Mouse (Mus musculus) megakaryocyte progenitor cell, adult 5-6 weeks (primary cell): Measurements from ENCODE around the gene Tnni3k. TPM values are rescaled to one million over a fixed set of nuclear protein-coding genes. Genes with fewer than 3 reads are reported as not detected.

Experiments
- ATAC-seq: replicated peaks from 2 replicates; pipeline ENCODE4 v1.8.0; 2016; ENCODE audit warnings: mild to moderate bottlenecking, moderate TSS enrichment, inconsistent platforms; ENCODE audit not compliant: poor library complexity
- total RNA-seq, 2 experiments: library from RNA; stranded (forward) in 1 of 2; stranded (reverse) in 1 of 2; fragments of 157-497, 149-512 nt in 1 of 2; fragments of 200-1000 nt in 1 of 2; gene quantifications; 2 replicates each; pipeline versions ENCODE4 v1.2.3 to v1.2.4; 2015 to 2017

The Tnni3k gene
- total RNA-seq, 2 experiments from 2014 or later = not detected

DNA sequence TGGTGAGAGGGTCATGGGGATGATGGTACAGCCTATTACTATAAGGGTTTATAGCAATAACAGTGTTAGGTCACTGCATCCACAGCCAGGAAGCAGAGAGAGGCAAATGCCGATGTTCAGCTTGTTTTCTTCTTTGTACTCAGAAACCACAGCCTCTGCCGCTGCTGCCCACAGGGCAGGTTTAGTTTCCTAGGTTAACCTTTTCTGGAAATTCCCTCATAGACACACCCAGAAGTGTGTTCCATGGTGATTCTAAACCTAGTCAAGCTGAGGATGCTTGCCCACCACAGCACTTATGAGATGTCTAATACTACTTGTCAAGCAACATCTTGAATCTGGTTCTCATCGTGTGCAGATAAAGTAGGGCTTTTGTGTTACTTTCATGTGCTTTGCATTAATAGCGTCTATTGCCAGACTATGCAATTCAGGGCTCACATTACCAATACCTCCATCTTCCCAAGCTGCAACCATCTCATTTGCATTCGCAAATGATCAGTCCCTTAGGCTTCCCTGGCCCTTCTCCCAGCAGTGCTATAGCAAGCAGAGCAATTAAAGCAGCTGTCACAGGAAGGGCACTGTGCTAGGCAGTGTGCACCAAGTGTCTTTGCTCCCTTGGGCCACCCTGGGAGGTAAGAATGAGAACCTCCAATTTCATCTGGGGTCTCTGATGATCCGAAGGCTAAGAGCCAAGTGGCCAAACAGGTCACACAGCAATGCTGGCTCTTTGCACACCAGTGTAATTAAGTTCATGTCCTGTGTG, 276.2 kb downstream of the Tnni3k start:
- ATAC-seq = no peak

DNA sequence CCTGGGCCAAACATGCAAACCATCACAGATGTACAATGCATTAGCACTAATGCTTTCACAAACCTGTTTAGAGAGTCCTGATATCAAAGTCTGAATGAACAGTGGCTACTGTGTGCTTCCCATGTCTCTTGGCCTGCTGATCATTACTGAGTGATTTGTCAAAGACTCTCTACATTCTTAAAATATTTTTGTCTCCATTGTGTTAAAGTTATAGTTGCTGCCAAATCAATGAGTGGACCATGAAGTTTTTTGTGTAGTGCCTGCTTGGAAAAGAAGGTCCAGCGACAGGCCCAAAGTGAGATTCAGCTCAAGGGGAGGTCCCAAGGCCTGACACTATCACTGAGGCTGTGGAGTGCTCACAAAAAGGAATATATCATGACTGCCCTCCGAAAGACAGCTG, 283.6 kb downstream of the Tnni3k start:
- ATAC-seq = no peak

DNA sequence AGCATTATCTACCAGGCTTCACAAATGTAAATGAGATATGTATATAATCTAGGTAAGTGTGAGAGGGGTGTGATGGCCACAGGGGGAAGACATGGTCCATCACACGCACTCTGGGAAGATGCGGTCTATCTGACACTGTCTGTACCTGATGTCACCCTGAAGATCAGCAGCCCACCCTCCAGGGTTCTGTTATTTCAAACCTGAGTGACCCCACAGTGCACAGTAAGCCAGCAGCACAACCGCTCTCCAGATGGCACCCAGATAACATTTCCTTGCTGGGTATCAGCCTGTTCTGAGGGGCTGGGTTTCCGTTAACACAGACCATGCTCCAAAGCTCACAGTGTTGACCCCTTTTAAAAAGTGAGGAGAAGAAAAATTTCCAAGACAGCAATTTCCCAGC, 288.9 kb downstream of the Tnni3k start:
- ATAC-seq = no peak

DNA sequence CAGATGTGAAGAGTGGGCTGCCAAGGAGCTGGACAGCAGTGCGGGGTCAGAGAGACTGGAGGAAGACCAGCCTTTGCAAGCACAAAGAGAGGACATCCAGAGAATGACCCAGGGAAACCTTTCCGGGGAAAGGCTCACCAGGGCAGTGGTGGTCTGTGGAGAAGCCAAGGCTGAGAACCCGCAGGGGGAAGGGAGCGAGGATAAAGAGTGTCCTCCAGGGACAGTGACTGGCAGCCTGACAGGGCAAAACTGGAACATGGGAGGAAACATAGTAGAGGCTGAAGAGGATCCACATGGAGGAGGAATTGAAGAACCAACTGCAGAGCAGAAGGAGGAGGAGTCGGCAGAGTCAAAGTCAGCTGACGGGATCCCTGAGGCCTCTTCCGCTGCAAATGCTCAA, 291.1 kb downstream of the Tnni3k start:
- ATAC-seq = no peak

DNA sequence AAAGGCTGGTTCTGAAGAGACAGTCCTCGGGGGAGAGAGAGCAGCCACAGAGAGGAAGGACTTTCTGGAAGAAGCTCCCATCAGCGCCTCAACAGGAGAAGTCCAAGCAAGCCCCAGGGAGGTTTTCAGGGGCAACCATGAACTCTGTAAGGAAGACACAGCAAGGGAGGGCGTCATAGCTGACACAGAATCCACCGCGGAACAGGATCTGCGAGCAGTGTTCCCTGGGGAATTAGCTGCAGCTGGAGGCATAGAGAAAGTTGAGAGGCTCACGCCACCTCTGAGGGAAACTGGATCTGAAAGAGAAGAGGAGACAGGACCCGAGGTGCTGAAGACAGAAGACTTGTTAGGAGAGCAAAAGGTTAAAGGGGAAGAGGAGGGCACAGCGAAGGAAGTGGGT, 291.8 kb downstream of the Tnni3k start:
- no peak for ATAC-seq

DNA sequence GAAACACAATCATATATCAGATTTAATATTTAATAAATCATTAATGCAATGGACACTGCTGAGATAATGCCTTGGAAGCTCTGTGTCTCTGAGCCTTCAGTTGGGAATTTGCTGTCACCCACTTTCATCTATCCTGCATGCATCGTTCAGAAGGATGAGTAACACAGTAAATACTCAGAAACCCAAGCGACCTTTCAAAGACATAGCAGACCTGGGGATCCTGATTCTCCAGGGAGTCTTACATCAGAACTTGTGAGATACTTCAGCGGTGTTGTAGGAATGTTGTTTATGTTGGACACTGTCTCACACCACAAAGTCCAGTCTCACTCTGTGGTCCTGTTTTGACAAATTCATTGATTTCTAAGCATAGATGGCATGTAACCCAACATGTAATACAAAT, 294.1 kb downstream of the Tnni3k start:
- no peak for ATAC-seq

DNA sequence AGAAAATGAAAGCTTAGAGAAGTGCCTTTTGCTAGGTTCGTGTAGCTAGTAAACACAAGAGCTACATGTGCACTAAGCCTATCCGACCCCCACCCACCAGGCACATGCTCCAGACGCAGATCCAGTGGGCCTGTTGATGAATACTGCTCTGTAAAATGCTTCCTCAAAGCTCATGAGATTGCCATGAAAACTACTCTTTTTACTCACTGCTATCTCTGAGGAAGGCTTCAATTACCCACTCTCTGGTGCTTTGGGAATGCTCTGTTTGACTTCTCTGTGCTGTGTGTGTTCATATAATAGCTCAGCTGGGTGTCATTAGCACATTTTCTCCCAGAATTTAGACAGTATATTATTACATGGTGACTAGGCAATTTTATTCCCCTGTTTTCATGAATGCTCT, 297.1 kb downstream of the Tnni3k start:
- no peak for ATAC-seq

DNA sequence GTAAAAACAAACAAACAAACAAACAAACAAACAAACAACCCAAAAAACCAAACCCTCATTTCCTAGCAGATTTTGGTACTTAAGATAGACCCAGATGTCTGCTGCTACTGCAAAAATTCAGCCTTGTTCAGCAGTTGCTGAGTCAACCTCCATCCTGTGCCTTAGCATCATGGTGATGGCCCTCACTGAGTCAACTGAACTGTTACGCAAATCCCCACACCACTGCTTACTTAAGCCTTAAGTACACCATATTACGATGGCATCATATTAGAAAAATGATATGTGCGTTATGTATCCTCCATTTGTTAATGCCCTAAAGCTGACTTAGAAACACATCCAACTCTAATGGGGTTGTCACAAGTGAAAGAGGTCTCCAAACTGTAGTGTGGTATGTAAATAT, 300.0 kb downstream of the Tnni3k start:
- ATAC-seq = no peak

DNA sequence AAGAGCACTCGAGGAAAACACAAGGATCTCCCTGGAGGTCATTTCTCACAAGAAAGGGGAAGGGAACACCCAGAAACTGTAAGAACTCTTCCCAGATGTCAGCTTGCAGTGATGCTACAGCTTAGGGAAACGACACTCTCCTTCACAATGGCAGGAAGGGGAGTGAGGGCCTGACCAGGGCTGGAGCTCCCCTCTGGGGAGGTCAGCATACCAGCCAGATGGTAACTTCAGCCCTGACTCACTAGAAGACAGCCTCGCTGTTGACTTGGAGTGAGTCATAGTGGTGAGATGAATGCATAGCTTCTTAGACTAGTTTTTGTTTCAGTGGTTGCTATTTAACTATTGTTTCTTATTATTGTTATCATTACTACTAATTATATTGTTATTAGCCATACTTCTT, 300.7 kb downstream of the Tnni3k start:
- no peak for ATAC-seq

DNA sequence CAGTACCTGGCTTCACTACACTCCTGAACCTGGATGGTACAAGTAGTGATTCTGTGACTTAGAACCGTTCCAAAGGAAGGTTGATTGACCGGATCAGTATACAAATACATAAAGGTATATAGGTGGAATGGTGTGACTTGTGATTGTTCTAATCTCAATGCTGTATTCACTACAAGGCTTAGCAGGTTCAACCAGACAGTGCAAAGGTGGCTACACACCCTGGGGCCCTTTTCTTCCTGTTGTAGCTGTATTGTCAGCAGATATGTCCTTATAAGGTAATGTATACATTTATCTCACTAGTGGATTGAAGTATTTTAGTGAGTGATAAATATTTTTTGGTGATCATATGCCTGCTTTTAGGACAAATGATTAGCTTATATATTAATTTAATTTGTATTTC, 310.9 kb downstream of the Tnni3k start:
- ATAC-seq = no peak

DNA sequence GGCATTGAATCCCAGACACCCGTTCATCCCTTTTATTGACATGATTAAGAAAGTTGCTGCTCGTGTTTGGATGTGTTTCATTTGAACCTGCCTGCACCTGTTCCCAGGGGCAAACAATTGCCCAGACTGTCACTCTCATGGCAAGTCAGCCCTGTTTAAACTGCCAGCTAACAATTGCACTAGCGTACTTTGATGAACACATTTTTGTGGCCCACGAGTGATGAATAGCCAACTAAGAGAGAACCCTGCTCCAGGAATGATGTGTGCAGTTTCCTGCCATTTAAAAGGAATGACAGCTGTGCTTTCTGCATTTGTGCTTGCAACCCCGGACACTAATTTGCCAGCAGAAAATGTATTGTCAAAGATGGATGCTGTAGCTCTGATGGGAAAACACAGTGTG, 312.3 kb downstream of the Tnni3k start:
- ATAC-seq = no peak

DNA sequence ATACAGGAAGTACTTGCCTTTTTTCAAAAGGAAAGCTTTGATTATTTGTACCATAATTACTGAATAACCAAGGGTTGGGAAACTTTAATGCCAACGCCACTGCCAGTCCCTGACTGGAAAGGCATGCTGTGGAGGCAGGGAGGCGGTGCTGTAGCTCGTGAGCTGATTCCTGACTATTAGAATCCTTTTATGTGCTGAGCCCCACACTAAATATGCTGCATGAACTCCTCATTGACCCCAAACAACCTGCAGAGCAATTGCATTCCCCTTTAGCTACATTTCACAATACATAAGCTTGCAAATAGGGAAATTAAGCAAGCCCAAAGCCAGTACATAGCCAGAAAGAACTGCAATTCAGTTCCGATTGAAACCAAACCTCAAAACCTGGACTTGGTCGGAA, 313.7 kb downstream of the Tnni3k start:
- ATAC-seq = peak; percentile 46

Other genes with a start within 250 kb of the Tnni3k start
- 8.7 and 9.5 TPM in 2 replicates for gene Fpgt, start 38.0 kb upstream of the Tnni3k start, total RNA-seq (2015)
- gene Fpgt, start 38.0 kb upstream of the Tnni3k start, total RNA-seq (2017) = 9.3 and 12.5 TPM in 2 replicates
- 0.12 TPM in 1 of 2 replicates, not detected in the other for gene Lrriq3, start 38.0 kb upstream of the Tnni3k start, total RNA-seq (2015)
- gene Lrriq3, start 38.0 kb upstream of the Tnni3k start, total RNA-seq (2017) = 0.44 TPM in 1 of 2 replicates, not detected in the other